Mouse (Mus musculus): ENCODE measurements around the gene Gna15. TPM values are rescaled to one million over a fixed set of nuclear protein-coding genes. Genes with fewer than 3 reads are reported as not detected.

Gna15 gene
- total and polyA plus RNA-seq, 3 experiments, result 1.1 to 1.5 (median 1.2) TPM

DNA sequence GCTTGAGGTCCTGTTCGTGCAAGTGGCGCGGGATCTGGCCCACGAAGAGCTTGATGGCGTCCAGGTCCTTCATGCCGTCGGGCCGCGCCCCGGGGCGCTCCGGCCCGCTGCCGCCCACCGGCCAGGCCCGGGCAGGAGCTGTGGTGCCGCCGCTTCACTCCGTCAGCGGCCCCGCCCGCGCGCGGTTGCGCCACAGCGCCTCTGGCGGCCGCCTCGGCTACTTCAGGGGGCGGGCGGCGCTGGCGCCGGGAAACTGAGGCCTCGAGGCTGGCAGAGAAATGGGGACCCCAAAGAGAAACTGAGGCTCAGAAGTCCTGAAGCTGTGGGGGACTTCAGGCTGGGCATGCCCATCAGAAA, 41.5 kb downstream of the Gna15 start, which contains the start of gene Celf5:
Celf5 (minus strand) TSS at position 177 of the 357 bp plus-strand sequence.
- DNase-seq, result peak; percentile 67 to 84
- intact Hi-C loops (cut with DNase I), result no loop called here
- Histone ChIP-seq H3K4me1 (ENCODE audit: control insufficient read depth, insufficient read depth, low read length) (peaks cover 3% of the 10 kb centered on the region; the same call in 1 of the 2 replicates), H3K4me3 (peak within 1 kb of the TSS; percentile 52), H3K79me2 (replicated peaks; ENCODE audit: control insufficient read depth, insufficient read depth, low read length) (no peaks in the 10 kb centered on the region), H3K36me3 (ENCODE audit: control insufficient read depth, insufficient read depth, low read length) (no peaks in the 10 kb centered on the region), H3K9ac (ENCODE audit: low read depth, low read length) (peak within 1 kb of the TSS; percentile 72), H3K27me3 (ENCODE audit: control insufficient read depth, insufficient read depth, low read length) (no peaks in the 10 kb centered on the region), H3K27ac (no peak within 1 kb of the TSS)
- under 1% methylated on average over 36 of the region's 36 CpGs for WGBS
- TF ChIP-seq EP300 (IDR thresholded peaks at IDR 0.05; ENCODE audit: insufficient read depth, low read depth, low read length), result no peak
- TF ChIP-seq POLR2A (IDR thresholded peaks at IDR 0.05; ENCODE audit: insufficient read depth, low read depth, low read length), result no peak
- TF ChIP-seq CTCF (IDR thresholded peaks at IDR 0.05), result peak; percentile 84

- Histone ChIP-seq H3K27ac (no peak overlapping the region), H3K79me2 (replicated peaks; ENCODE audit: control insufficient read depth, insufficient read depth, low read length) (no peaks in the 10 kb centered on the region), H3K27me3 (ENCODE audit: control insufficient read depth, insufficient read depth, low read length) (peaks cover 3% of the 10 kb centered on the region; the same call in 1 of the 2 replicates), H3K9ac (ENCODE audit: low read depth, low read length) (peak overlapping the region; percentile 72), H3K4me3 (peak overlapping the region; percentile 52), H3K4me1 (ENCODE audit: control insufficient read depth, insufficient read depth, low read length) (peaks cover 3% of the 10 kb centered on the region; the same call in 1 of the 2 replicates), H3K36me3 (ENCODE audit: control insufficient read depth, insufficient read depth, low read length) (no peaks in the 10 kb centered on the region)
- 3% methylated on average over 34 of the region's 35 CpGs for WGBS
- intact Hi-C loops (cut with DNase I), result no loop called here
- DNase-seq, result peak in 1 of 2 experiments; percentile 23
- TF ChIP-seq POLR2A (IDR thresholded peaks at IDR 0.05; ENCODE audit: insufficient read depth, low read depth, low read length), result no peak
- TF ChIP-seq CTCF (IDR thresholded peaks at IDR 0.05), result no peak
- no peak for TF ChIP-seq EP300 (IDR thresholded peaks at IDR 0.05; ENCODE audit: insufficient read depth, low read depth, low read length)
Measured at GRCm38 (mm10) chr10:81481605-81482532, 42.2 kb downstream of the Gna15 start.

- no peak overlapping the region for H3K9ac ChIP-seq (ENCODE audit: low read depth, low read length)
- DNase-seq, result no peak
- no peak overlapping the region for H3K4me3 ChIP-seq
- intact Hi-C loops (cut with DNase I), result no loop called here
- 73% methylated on average over 10 of the region's 10 CpGs for WGBS
- no peaks in the 10 kb centered on the region for H3K79me2 ChIP-seq (replicated peaks; ENCODE audit: control insufficient read depth, insufficient read depth, low read length)
- H3K27me3 ChIP-seq (ENCODE audit: control insufficient read depth, insufficient read depth, low read length), result peaks cover 7% of the 10 kb centered on the region
- TF ChIP-seq CTCF (IDR thresholded peaks at IDR 0.05) (no peak), EP300 (IDR thresholded peaks at IDR 0.05; ENCODE audit: insufficient read depth, low read depth, low read length) (no peak), POLR2A (IDR thresholded peaks at IDR 0.05; ENCODE audit: insufficient read depth, low read depth, low read length) (no peak)
- H3K36me3 ChIP-seq (ENCODE audit: control insufficient read depth, insufficient read depth, low read length), result no peaks in the 10 kb centered on the region
- no peaks in the 10 kb centered on the region for H3K4me1 ChIP-seq (ENCODE audit: control insufficient read depth, insufficient read depth, low read length)
- H3K27ac ChIP-seq, result no peak overlapping the region
Measured at GRCm38 (mm10) chr10:81474461-81474860, 49.6 kb downstream of the Gna15 start.

- Histone ChIP-seq H3K4me3 (no peak overlapping the region), H3K36me3 (ENCODE audit: control insufficient read depth, insufficient read depth, low read length) (no peaks in the 10 kb centered on the region), H3K4me1 (ENCODE audit: control insufficient read depth, insufficient read depth, low read length) (no peaks in the 10 kb centered on the region), H3K27me3 (ENCODE audit: control insufficient read depth, insufficient read depth, low read length) (peaks cover 7% of the 10 kb centered on the region), H3K9ac (ENCODE audit: low read depth, low read length) (no peak overlapping the region), H3K79me2 (replicated peaks; ENCODE audit: control insufficient read depth, insufficient read depth, low read length) (no peaks in the 10 kb centered on the region), H3K27ac (no peak overlapping the region)
- TF ChIP-seq POLR2A (IDR thresholded peaks at IDR 0.05; ENCODE audit: insufficient read depth, low read depth, low read length), result no peak
- no peak for TF ChIP-seq EP300 (IDR thresholded peaks at IDR 0.05; ENCODE audit: insufficient read depth, low read depth, low read length)
- TF ChIP-seq CTCF (IDR thresholded peaks at IDR 0.05), result no peak
- WGBS, result 3% methylated on average over 22 of the region's 22 CpGs
- intact Hi-C loops (cut with DNase I), result no loop called here
- DNase-seq, result no peak
Measured at GRCm38 (mm10) chr10:81473003-81473451, 51.0 kb downstream of the Gna15 start.

- H3K79me2 ChIP-seq (replicated peaks; ENCODE audit: control insufficient read depth, insufficient read depth, low read length), result no peaks in the 10 kb centered on the region
- peaks cover 7% of the 10 kb centered on the region for H3K27me3 ChIP-seq (ENCODE audit: control insufficient read depth, insufficient read depth, low read length)
- DNase-seq, result no peak
- intact Hi-C loops (cut with DNase I), result no loop called here
- no peak overlapping the region for H3K9ac ChIP-seq (ENCODE audit: low read depth, low read length)
- no peaks in the 10 kb centered on the region for H3K36me3 ChIP-seq (ENCODE audit: control insufficient read depth, insufficient read depth, low read length)
- no peak overlapping the region for H3K27ac ChIP-seq
- 9% methylated on average over 18 of the region's 18 CpGs for WGBS
- TF ChIP-seq EP300 (IDR thresholded peaks at IDR 0.05; ENCODE audit: insufficient read depth, low read depth, low read length) (no peak), CTCF (IDR thresholded peaks at IDR 0.05) (no peak), POLR2A (IDR thresholded peaks at IDR 0.05; ENCODE audit: insufficient read depth, low read depth, low read length) (no peak)
- no peaks in the 10 kb centered on the region for H3K4me1 ChIP-seq (ENCODE audit: control insufficient read depth, insufficient read depth, low read length)
- H3K4me3 ChIP-seq, result no peak overlapping the region
Measured at GRCm38 (mm10) chr10:81472403-81473002, 51.5 kb downstream of the Gna15 start.

Measured in heart, adult 2 months (tissue).